Mouse (Mus musculus) hindlimb bud, embryonic 11.5 days (tissue): ENCODE data around the gene Capn5.

Experiments
- DNase-seq: peaks from one replicate; pipeline ENCODE4 v3.0.0-alpha.2; 2012; ENCODE audit warnings: low read depth, low spot score; ENCODE audit errors: extremely low spot score

Gene Capn5

DNA sequence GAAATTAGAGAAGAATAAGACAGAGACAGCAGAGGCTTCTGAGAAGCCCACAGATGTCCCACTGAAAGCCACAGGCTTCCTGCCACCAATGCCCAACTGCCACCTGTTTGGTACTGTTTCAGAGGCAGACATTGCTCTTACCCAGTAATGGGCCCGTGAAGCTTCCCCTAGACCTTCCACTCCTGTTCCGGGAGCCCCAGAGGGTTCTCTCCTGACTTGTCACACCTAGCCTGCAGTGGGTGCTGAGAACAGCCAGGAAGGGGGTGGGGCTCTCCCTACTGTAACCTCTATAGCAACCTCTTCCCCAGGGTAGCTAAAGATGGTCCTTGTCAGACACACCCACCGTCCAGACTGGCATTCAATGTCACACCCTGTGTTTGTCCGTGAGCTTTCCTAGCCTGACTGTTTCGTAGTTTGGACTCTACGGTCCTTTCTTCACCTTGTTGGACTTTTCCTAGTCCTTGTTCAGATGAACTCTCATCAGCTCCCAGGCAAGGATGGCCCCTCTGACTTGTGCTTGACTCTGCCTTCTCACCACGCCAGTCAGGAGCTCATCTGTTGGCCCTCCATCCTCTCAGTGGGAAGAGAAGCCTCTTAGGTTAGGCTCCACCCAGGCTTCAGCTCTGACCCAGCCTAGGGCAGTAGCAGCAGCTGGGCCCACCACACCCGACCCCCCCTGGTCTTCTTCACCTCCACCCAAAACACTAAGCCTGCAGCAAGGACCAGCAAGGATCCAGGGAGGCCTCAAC lies 1.6 kb downstream of the Capn5 start:
- DNase-seq = no peak

DNA sequence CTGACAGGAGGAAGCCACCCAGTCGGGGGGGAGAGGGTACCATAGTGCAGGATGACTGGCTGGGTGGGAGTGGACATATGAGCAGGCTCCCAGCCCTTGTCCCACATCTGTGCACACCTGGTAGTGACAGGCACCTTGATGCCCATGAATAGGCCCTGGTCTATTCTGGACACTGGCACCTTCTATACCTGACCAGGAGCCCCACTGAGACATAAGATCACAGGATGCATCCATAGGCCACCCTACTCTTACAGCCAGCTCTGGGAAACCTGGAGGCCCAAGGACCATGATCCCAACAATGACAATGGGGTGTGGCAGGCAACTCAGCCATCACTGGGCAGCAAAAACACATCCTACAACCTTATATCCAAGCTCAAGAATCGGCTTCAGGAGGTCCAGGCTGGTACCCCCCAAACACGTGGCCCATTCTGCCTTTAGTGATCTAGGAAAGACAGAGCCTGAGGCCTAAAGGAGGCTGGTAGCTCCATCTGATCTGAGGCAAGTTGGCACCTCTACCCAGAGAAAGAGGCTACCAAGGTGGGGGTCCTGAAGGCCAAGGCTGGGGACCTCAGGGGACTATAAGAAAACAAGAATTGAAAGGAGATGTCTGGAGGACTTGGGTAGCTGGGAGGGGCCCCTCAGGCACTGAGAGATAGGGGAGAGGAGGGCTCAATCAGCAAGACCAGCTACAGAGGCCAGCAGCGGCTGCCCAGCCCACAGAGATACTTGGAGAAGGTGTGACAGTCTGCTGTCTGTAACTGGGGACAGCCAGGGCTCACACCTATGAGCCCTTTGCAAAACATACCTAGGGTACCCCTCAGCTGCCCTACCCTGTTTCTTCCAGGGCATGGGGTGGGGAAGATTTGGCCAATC lies 3.0 kb downstream of the Capn5 start:
- no peak for DNase-seq

DNA sequence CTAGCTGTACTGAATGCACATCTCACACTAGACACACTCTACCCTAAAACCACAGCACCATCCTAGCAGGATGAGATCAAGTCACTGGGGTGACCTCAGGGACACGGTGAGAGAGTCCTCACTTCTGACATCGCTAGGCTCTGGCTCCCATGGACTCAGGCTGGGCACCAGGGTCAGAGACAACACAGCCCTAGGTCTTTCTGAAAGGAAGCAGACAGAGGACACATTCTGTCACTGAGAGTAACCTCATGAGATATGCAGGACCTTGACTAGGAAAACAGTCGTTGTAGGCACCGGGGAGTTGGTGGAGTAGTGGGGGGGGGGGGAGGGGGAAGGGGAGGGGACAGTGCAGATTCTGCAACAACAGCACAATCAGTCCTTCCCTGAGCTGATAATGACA lies 4.7 kb downstream of the Capn5 start:
- no peak for DNase-seq

DNA sequence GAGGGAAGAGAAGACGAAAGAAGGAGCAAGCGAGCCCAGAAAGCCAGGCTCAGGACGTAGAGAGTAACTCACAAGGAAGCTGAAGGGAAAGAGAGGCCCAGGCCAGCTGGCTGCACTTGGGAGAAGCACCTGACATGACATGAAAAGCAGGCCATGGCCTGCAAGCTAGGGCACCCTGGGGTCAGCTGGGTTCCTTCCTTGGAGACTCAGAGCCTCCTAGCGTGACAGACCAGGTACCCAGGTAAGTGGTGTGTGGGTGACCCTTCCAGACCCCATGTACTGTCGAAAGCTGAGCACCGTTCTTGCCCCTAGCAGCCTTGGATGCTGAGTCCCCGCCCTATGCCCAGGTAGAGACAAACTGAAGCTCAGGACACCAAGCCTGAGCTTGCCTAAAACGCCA lies 5.4 kb downstream of the Capn5 start:
- no peak for DNase-seq

DNA sequence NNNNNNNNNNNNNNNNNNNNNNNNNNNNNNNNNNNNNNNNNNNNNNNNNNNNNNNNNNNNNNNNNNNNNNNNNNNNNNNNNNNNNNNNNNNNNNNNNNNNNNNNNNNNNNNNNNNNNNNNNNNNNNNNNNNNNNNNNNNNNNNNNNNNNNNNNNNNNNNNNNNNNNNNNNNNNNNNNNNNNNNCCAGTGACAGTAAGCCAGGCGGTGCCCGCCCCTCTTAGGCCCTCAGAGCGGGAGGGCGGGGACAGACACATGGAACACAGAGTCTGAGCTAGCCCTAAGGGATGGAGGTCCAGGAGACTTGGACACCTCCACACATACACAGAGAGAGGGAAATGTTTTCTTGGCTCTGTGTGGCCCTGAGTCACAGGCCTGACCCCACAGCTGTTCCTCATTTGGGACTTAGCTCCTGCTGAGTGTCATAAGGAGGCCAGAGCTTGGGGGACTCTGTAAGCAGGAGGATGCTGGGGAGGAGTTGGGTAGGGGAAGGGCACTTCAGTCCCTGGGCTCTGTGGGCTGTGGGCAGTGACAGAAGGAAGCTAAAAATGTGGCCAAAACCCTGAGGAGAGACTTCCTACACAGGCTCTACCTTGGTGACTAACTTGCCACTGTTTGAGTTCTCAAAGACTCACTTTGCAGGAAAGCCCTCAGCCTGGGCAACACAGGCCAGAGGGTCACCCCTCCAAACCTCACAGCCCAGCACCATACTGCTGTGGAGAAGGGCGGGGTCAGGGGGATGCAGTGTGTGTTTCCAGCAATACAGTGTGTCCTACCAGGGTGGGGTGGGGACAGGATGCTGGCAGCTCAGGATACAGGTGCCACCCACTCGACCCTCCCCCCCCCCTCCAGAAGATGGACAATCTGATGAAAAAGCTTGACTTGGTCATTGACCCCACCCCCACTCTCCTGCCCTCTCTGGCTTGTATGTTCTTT lies 6.7 kb downstream of the Capn5 start:
- DNase-seq = peak; percentile 31

DNA sequence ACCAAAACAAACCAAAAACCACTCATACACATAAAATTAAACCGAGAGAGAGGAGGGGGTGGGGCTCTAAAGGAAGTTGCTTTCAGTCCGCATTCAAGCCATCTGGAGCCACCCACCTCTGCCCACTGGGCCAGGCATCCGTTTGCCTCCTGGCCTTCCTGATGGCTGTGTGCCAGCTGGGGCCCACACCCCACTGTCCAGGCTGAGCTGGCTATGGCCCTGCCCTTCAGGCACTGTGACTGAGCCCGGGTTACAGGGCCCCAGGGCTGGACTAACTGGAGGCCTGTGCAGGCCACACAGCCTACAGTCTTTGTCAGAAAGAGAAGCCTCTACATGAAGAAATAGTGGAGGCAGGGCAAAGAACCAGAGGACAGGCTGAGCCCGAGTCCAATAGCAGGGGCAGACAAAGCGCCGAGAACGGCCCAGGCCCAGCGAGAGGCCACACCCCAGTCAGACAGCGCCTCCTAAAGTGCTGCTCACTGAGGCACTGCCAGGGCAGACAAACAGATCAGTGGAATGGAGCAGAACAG lies 13.0 kb downstream of the Capn5 start:
- DNase-seq = no peak

DNA sequence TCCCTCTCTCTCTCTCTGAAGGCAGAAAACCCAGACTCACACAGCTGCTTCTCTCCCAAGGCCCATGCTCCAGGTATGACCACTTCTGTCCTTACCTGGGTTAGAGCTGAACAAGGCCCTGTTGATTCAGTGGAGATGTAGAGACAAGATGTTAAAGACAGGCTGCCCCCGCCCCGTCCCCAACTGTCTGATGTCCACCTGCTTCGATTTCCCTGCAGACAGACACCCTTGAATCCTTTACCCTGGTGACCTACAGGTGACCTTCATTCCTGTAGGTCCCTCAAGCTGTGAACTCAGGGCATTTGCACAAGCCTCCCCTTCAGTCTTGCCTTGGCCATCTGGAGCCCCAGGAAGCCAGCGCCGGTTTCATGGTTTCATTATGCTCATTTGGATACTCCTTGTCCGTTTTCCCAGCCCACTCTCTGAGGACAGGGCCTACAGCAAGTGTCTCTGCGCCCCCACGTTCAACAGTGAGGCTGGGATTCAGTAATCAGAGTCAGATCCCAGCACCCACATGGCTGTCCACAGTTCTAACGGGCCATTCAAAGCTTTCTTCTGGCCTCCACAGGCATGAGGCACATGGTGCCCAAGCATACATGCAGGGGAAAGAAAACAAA lies 13.6 kb downstream of the Capn5 start:
- no peak for DNase-seq

DNA sequence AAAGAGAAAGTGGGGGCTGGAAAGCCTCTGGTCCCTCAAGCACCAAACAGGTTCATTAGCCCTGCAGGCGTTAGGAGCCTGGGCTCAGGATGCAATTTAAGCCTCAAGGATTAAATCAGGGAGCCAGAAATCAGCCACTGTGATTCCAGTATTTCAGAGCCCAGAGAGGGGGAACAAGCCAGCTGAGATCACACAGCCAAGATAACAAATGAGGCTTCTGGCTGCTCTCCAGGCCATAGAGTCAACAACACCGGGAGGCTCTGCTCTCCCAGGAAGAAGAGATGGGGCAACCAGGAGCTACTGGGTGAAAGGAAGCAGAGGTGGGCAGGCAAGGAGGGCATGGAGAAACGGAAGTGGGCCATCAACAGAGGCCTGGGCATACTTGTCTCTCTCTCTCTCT lies 14.4 kb downstream of the Capn5 start:
- no peak for DNase-seq

DNA sequence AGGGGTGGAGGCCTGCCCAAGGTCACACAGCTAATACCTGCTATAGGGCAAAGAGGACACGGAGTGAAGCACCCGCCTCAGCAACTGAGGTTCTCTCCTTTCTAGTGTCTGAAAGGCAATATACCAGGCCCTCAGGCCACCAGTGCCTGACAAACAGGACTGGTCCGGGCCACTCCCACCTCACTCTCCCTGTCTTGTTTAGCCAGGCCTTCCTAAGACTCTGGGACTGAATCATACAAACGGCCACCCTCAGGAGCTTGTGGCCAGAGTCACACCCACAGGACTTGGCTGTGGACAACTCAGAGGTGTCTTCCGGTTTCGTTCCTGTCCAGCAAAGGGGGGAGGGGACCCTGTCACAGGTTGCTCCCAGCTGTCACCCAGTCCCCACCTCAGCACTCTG lies 15.8 kb downstream of the Capn5 start:
- no peak for DNase-seq

DNA sequence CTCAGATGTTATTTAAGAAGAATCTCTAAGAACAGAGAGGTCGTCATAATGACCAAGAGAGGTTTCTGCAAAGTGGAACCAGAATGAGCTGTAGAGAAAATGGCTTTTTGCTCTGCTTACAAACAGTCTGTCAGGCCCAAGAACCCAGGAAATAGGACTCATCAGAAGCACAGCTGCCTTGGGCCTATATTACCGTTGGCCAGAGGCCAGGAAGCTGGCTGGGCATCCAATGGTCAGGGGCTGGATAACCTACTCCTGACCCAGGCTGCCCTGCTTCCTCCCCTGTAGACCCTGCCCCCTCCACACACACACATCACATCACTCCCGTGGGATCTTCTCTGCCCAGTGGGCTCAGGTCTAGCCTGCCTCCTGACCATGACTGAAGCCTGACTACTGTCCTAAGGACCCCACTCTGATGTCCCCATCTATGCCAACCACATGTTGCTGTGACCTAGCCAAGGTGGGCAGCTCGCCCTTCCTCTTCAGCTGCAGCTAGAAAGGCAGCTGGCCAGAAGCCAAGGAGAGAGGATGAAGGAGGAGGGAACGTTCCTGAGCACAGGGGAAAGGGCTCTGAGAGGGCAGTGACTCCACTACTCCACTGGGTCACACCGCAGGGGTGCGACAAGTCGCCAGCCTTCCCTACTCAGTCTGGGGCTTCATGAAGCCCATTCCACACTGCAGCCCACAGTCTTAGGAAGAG lies 17.9 kb downstream of the Capn5 start:
- no peak for DNase-seq

DNA sequence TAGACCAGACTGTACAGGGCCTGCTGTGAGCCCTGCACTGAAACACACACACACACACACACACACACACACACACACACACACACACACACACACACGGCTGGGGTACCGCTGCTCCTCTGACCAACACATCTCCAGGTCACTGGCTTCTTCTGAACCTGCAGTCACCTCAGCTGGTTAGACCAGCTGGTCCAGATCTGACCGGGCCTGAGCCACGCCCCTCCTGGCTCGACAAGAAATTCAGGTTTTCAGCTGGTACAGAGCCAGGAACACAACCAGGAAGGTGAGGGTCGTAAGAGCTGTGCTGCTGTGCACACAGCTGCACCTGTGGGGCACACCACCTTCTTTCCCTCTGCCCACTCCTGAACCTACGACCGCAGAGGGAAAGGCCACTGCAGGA lies 19.6 kb downstream of the Capn5 start:
- DNase-seq = no peak

DNA sequence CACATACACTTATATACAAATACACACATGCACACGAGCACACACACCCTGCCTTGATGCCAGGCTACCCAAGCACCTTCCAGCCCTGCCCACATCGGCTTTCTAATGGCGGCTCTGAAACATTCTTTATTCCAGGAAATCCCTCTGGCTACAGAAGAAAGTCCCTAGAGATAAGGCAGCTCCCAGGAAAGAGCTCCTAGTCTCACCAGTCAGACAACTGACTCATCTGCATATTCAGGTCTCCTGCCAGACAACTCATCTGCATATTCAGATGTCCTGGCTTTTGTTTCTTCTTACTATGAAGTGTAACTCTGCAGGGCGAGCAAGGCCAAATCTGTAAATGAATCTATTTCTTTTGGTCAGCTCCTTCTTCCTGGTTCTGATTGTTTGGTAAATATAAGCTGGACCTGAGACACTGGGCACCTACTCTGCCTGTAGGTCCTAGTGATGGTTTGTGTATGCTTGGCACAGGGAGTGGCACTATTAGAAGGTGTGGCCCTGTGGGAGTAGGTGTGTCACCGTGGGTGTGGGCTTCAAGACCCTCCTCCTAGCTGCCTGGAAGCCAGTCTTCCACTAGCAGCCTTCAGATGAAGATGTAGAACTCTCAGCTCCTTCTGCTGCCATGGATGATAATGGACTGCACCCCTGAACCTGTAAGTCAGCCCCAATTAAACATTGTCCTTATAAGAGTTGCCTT lies 20.3 kb downstream of the Capn5 start:
- DNase-seq = no peak

DNA sequence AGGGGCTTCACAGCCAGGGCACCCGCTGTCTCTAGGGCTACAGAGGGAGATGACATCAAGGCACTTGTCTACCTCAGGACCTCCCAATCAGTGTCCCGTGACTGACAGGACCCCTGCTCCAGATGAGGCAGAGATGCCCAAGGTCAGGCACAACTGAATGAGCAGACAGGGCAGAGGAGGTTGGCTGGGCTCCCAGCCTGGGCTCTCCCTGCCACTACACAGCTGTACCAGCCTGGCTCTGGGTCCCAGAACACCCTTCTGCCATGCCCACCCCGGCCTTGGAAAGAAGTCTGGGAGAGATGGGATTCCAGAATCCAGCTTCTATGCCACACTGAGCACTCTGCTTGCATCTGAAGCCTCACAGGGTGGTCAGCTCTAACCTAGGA lies 21.8 kb downstream of the Capn5 start:
- DNase-seq = no peak

DNA sequence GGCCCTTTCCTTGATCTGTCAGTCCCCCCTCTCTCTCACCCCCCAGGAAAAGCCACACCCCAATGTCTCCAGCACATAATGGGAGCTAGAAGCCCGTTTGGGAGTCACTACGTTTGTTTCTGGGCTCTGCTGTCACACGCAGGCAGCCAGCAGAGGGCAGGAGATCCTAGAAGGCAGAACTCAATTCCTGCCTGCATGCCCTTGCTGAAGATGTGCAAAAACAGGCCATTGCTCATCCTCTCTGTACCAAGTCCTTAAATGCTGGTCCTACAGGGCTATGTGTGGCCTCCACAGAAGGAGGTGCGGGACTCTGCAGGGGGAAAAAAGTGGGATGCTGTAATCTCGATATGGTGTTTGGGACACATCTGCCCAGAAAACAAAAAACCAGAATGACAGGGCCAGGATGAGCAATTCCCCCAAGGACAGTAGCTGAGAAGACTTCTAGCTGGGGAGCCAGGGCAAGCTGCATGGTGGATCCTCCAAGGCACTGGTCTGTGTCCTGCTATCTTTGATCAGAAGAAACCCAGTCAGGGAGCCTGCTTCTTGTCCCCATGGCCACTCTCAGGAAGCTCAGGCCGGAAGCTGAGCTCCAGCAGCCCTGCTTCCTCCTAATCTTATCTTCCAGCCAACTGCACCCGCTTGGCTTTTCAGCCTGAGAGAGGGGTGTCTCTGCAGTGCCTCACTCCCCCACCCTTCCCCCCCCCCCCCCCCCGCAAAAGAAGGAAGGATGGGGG lies 22.4 kb downstream of the Capn5 start:
- DNase-seq = no peak

DNA sequence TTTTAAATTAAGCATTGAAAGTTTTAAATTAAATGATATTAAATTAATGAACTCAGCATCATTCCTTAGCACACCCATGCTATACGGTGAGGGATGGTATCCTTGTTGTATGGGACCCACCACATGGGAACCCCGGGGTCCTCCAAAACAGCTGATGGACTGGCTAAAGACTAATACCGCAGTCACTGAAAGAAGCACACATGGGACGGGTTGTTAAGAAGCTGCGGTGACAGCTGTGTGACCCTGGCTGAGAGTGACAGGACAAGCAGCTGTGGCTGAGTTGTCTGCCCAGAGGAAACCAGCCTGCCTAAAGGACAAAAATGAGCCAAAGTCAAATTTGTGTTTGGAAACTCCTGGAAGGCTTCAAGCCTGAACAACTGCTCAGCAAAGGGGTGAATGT lies 24.2 kb downstream of the Capn5 start:
- DNase-seq = no peak

DNA sequence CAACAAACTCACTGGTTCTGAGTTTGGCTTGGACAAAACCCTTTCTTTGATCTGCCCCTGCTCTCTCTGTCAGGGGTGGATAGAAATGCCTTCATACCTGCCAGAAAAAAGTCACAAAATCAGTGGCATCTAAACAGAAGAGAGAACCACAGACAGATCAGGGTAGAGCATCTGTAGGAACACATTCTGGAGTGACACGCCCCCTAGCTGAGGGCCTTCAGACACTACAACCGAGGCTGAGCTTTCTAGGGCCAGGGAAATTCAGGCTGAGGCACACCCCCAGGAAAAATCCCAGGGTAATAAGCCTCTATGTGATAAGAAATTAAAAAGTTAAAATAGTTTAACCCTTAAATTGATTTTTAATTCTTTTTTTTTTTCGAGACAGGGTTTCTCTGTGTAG lies 24.7 kb downstream of the Capn5 start:
- DNase-seq = no peak

DNA sequence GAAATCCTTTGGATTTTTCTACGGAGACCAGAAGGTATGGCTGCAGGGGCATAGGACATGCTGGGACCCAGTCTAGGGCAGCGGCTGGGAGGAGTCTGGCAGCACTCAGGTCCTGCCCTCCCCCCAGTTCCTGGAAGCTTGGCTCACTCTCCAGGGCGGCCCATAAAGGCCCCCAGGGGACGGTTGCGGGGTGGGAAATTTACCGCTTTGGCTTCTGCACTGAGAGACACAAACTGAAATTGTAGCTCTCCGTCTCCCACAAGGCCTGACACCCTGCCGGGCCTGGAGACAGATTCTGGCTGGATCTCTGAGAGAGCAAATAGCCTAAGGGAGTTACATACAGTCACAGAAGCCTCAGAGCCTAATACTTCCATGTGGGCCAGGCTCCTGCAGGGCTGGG lies 25.7 kb downstream of the Capn5 start:
- no peak for DNase-seq

DNA sequence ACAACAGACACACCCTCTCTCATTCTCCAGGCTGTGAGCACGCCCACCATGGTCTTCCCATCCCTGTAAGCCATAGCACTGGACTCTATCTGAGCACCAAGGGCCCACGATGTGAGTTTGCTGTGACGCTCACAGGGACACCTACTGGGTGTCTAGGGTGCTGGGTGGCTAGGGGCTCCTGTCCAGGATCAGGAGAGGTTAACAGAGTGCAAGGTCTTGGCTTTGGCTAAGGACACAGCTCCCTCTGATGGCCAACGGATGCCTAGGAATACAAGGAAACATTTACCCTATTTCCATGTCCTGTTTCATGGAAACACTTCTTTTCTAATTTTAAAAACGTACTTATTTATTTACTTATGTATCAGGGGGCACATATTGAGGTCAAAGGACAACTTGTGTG lies 27.5 kb downstream of the Capn5 start:
- no peak for DNase-seq

DNA sequence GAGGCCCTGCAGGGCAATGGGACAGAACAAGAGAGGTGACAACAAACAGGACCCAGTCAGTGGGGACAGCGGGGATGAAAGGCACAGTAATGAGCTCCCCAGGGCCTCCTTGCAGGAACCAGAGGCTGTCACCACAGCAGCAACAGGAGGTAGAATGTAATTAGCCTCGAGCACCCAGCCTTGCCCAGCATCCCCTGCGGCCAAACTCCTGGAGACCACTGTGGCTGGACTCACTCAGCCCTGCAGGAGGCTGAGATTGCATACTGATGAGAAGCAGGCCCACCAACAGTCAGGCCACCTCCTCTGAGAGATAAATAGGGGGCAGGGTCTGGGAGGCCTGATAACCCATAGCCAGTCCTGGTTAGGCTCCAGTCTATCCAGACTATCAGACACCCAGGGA lies 28.3 kb downstream of the Capn5 start:
- DNase-seq = no peak
